29 mouse cellular contexts compared by ENCODE assay signal in genomic region chr6:71471830-71472520, GRCm38 (mm10). TPM values are rescaled to one million over a fixed set of nuclear protein-coding genes. Genes with fewer than 3 reads are reported as not detected.
A peak's percentile ranks its signal among the peaks of the same experiment; 100 is the strongest.
DNase-seq lines count a peak whose midpoint lies in the region; ATAC-seq and TF ChIP-seq lines count a peak whose summit lies in the region.
"Had no signal": no experiment of that assay in that cellular context is flagged by ENCODE, and none has a peak within 500 bp of the region (broad histone marks: within the 10 kb centered on the region; RNA-seq: fewer than 3 reads in every experiment).

No protein-coding gene starts in this region.

- H3K4me2 ChIP-seq in intestine, embryonic 14.5 days (ENCODE audit: low read length) = no peak overlapping the region
- H3K4me2 ChIP-seq in intestine, postnatal 0 days (replicated peaks; ENCODE audit: low read depth) = no peak overlapping the region
- H3K4me2 ChIP-seq in intestine, embryonic 15.5 days (replicated peaks) = no peak overlapping the region
- H3K4me2 ChIP-seq in stomach, embryonic 14.5 days (replicated peaks; ENCODE audit: low read depth, low read length) = no peak overlapping the region
- no peak overlapping the region for H3K4me2 ChIP-seq in stomach, embryonic 16.5 days (ENCODE audit: low read depth, low read length)
- H3K4me2 ChIP-seq: embryonic facial prominence, embryonic 13.5 days; embryonic facial prominence, embryonic 15.5 days; forebrain, embryonic 12.5 days had no signal

- no peak overlapping the region for H3K4me3 ChIP-seq in intestine, embryonic 14.5 days (ENCODE audit: low read depth, low read length)
- H3K4me3 ChIP-seq in intestine, postnatal 0 days (ENCODE audit: low read depth, low read length) = no peak overlapping the region
- H3K4me3 ChIP-seq in intestine, embryonic 15.5 days (replicated peaks) = no peak overlapping the region
- no peak overlapping the region for H3K4me3 ChIP-seq in stomach, embryonic 14.5 days (ENCODE audit: low read depth, low read length)
- H3K4me3 ChIP-seq in stomach, embryonic 16.5 days (replicated peaks; ENCODE audit: low read length) = no peak overlapping the region
- H3K4me3 ChIP-seq: embryonic facial prominence, embryonic 13.5 days; embryonic facial prominence, embryonic 15.5 days; erythroblast, embryonic 14.5 days; forebrain, embryonic 10.5 days; forebrain, embryonic 12.5 days had no signal

- WGBS in intestine, embryonic 14.5 days = 70% methylated on average over 4 of the region's 4 CpGs
- WGBS in intestine, postnatal 0 days = 50% methylated on average over 4 of the region's 4 CpGs
- 66% methylated on average over 4 of the region's 4 CpGs for WGBS in intestine, embryonic 15.5 days
- 69% methylated on average over 4 of the region's 4 CpGs for WGBS in stomach, embryonic 14.5 days
- WGBS in stomach, embryonic 16.5 days = 75% methylated on average over 4 of the region's 4 CpGs

- DNase-seq in intestine, embryonic 14.5 days (ENCODE audit: low spot score) = no peak
- no peak for DNase-seq in left cerebral cortex, adult 8-10 months (ENCODE audit: low spot score in 2 of 2)
- DNase-seq in cerebellum, adult 8-10 months = no peak
- no peak for DNase-seq in adrenal gland, postnatal 4 days (ENCODE audit: low spot score in 2 of 2)
- DNase-seq: adrenal gland, adult 8-10 months; adrenal gland, postnatal 14 days; adrenal gland, postnatal 36 days; B cell, adult 2 months; cerebellum, adult 11 months; cerebellum, adult 18-20 months; cerebellum, adult 9-10 months; cerebellum, postnatal 10 days; cerebellum, postnatal 25 days had no signal

- H3K9ac ChIP-seq in intestine, embryonic 14.5 days (ENCODE audit: low read length) = no peak overlapping the region
- H3K9ac ChIP-seq in intestine, postnatal 0 days (ENCODE audit: low read depth, low read length) = no peak overlapping the region
- H3K9ac ChIP-seq in intestine, embryonic 15.5 days = no peak overlapping the region
- no peak overlapping the region for H3K9ac ChIP-seq in stomach, embryonic 14.5 days (replicated peaks; ENCODE audit: low read depth, low read length)
- no peak overlapping the region for H3K9ac ChIP-seq in stomach, embryonic 16.5 days (ENCODE audit: low read length)
- H3K9ac ChIP-seq: embryonic facial prominence, embryonic 13.5 days; embryonic facial prominence, embryonic 15.5 days; forebrain, embryonic 12.5 days had no signal

- H3K27me3 ChIP-seq in intestine, embryonic 14.5 days (replicated peaks; ENCODE audit: control insufficient read depth, insufficient read depth, low read length) = no peaks in the 10 kb centered on the region
- no peaks in the 10 kb centered on the region for H3K27me3 ChIP-seq in intestine, postnatal 0 days (replicated peaks; ENCODE audit: control insufficient read depth, insufficient read depth, low read length)
- no peaks in the 10 kb centered on the region for H3K27me3 ChIP-seq in intestine, embryonic 15.5 days (replicated peaks)
- H3K27me3 ChIP-seq in stomach, embryonic 14.5 days (ENCODE audit: control insufficient read depth, insufficient read depth, low read length) = no peaks in the 10 kb centered on the region
- no peaks in the 10 kb centered on the region for H3K27me3 ChIP-seq in stomach, embryonic 16.5 days (ENCODE audit: control insufficient read depth, insufficient read depth, low read length)
- H3K27me3 ChIP-seq: CH12.LX; embryonic facial prominence, embryonic 13.5 days; embryonic facial prominence, embryonic 15.5 days; forebrain, embryonic 12.5 days; Patski had no signal

- no peak overlapping the region for H3K27ac ChIP-seq in intestine, embryonic 14.5 days (ENCODE audit: low read depth)
- H3K27ac ChIP-seq in intestine, postnatal 0 days (ENCODE audit: low read depth, low read length) = no peak overlapping the region
- H3K27ac ChIP-seq in intestine, embryonic 15.5 days = no peak overlapping the region
- H3K27ac ChIP-seq in stomach, embryonic 14.5 days (ENCODE audit: low read length) = no peak overlapping the region
- H3K27ac ChIP-seq in stomach, embryonic 16.5 days (ENCODE audit: low read length) = no peak overlapping the region
- H3K27ac ChIP-seq: embryonic facial prominence, embryonic 13.5 days; embryonic facial prominence, embryonic 15.5 days; forebrain, embryonic 10.5 days; forebrain, embryonic 12.5 days had no signal

- no peaks in the 10 kb centered on the region for H3K36me3 ChIP-seq in intestine, embryonic 14.5 days (ENCODE audit: control insufficient read depth, insufficient read depth, low read length)
- H3K36me3 ChIP-seq in intestine, postnatal 0 days (ENCODE audit: control insufficient read depth, insufficient read depth) = no peaks in the 10 kb centered on the region
- no peaks in the 10 kb centered on the region for H3K36me3 ChIP-seq in intestine, embryonic 15.5 days
- no peaks in the 10 kb centered on the region for H3K36me3 ChIP-seq in stomach, embryonic 14.5 days (ENCODE audit: control insufficient read depth, insufficient read depth, low read length)
- H3K36me3 ChIP-seq in stomach, embryonic 16.5 days (ENCODE audit: control insufficient read depth, insufficient read depth, low read length) = no peaks in the 10 kb centered on the region
- H3K36me3 ChIP-seq: embryonic facial prominence, embryonic 13.5 days; embryonic facial prominence, embryonic 15.5 days; forebrain, embryonic 10.5 days; forebrain, embryonic 12.5 days; G1E had no signal

- H3K9me3 ChIP-seq in intestine, embryonic 14.5 days (ENCODE audit: control insufficient read depth, low read length) = no peaks in the 10 kb centered on the region
- no peaks in the 10 kb centered on the region for H3K9me3 ChIP-seq in intestine, postnatal 0 days (ENCODE audit: control insufficient read depth)
- no peaks in the 10 kb centered on the region for H3K9me3 ChIP-seq in intestine, embryonic 15.5 days
- no peaks in the 10 kb centered on the region for H3K9me3 ChIP-seq in stomach, embryonic 14.5 days (ENCODE audit: control insufficient read depth, low read depth, low read length)
- no peaks in the 10 kb centered on the region for H3K9me3 ChIP-seq in stomach, embryonic 16.5 days (replicated peaks; ENCODE audit: control insufficient read depth, low read length)
- H3K9me3 ChIP-seq: embryonic facial prominence, embryonic 13.5 days; embryonic facial prominence, embryonic 15.5 days; forebrain, embryonic 10.5 days; forebrain, embryonic 12.5 days; G1E had no signal

- H3K4me1 ChIP-seq in intestine, embryonic 14.5 days (replicated peaks; ENCODE audit: control insufficient read depth, insufficient read depth, low read length) = no peaks in the 10 kb centered on the region
- H3K4me1 ChIP-seq in intestine, postnatal 0 days (replicated peaks; ENCODE audit: control insufficient read depth, insufficient read depth, low read length) = 0 out of 2 replicates have a peak, but pooled peaks cover 6% of the 10 kb centered on the region
- H3K4me1 ChIP-seq in intestine, embryonic 15.5 days (replicated peaks) = no peaks in the 10 kb centered on the region; the same call in 1 of the 2 replicates
- no peaks in the 10 kb centered on the region for H3K4me1 ChIP-seq in stomach, embryonic 14.5 days (ENCODE audit: control insufficient read depth, insufficient read depth, low read length)
- H3K4me1 ChIP-seq in stomach, embryonic 16.5 days (ENCODE audit: control insufficient read depth, insufficient read depth, low read length) = no peaks in the 10 kb centered on the region
- H3K4me1 ChIP-seq: embryonic facial prominence, embryonic 13.5 days; embryonic facial prominence, embryonic 15.5 days; forebrain, embryonic 10.5 days; forebrain, embryonic 12.5 days had no signal

- ATAC-seq in intestine, embryonic 14.5 days (replicated peaks; ENCODE audit: low FRiP score, low TSS enrichment, low read depth) = peak; percentile 60; the same call in 1 of the 2 replicates
- ATAC-seq in intestine, postnatal 0 days = no peak
- peak; percentile 72 for ATAC-seq in intestine, embryonic 15.5 days
- ATAC-seq in stomach, embryonic 14.5 days (ENCODE audit: insufficient number of reproducible peaks, insufficient read depth, low FRiP score, low read depth) = peak; percentile 76; the same call in 1 of the 2 replicates
- peak; percentile 77; the same call in 1 of the 2 replicates for ATAC-seq in stomach, embryonic 16.5 days (ENCODE audit: insufficient read depth, low FRiP score)
- ATAC-seq: activated CD4-positive, CD25-positive, alpha-beta regulatory T cell, adult 4 months; CD4-positive, CD25-positive, alpha-beta regulatory T cell, adult 4 months; forebrain, embryonic 14.5 days; forebrain, embryonic 16.5 days; Patski had no signal

- no peak for TF ChIP-seq CTCF in intestine, postnatal 0 days (IDR thresholded peaks at IDR 0.05; ENCODE audit: low read depth)

RNA-seq across cellular contexts. Expression of gene Rnf103, which starts 21.7 kb away (rescaled TPM):
- polyA plus RNA-seq in intestine, embryonic 14.5 days (2014; fragmentation: Nextera tagmentation; extraction: Ambion mirVana) = 26.8 and 29.7 TPM in 2 replicates
- polyA plus RNA-seq in intestine, postnatal 0 days (2015; fragmentation: Nextera tagmentation; extraction: Ambion mirVana) = 44.2 and 45.3 TPM in 2 replicates
- 27.9 and 29.9 TPM in 2 replicates for polyA plus RNA-seq in intestine, embryonic 15.5 days (2015; fragmentation: Nextera tagmentation; extraction: Ambion mirVana)
- 21.7 and 27.3 TPM in 2 replicates for polyA plus RNA-seq in stomach, embryonic 14.5 days (2014; fragmentation: Nextera tagmentation; extraction: Ambion mirVana)
- polyA plus RNA-seq in stomach, embryonic 16.5 days (2015; fragmentation: Nextera tagmentation; extraction: Ambion mirVana) = 8.1 and 9.2 TPM in 2 replicates
- total RNA-seq in left cerebral cortex, adult 8-10 months (2022) = 10 to 100 TPM; 52.4 to 53.7 (median 53.5) TPM
- total RNA-seq in adrenal gland, postnatal 4 days (2021) = 10 to 100 TPM; 38.9 to 39.1 TPM

RNA-seq across cellular contexts. Expression of gene Rmnd5a, which starts 31.5 kb away (rescaled TPM):
- polyA plus RNA-seq in intestine, embryonic 14.5 days (2014; fragmentation: Nextera tagmentation; extraction: Ambion mirVana) = 9.0 and 10.0 TPM in 2 replicates
- polyA plus RNA-seq in intestine, postnatal 0 days (2015; fragmentation: Nextera tagmentation; extraction: Ambion mirVana) = 12.2 and 12.8 TPM in 2 replicates
- 13.9 and 16.0 TPM in 2 replicates for polyA plus RNA-seq in intestine, embryonic 15.5 days (2015; fragmentation: Nextera tagmentation; extraction: Ambion mirVana)
- 8.3 and 10.4 TPM in 2 replicates for polyA plus RNA-seq in stomach, embryonic 14.5 days (2014; fragmentation: Nextera tagmentation; extraction: Ambion mirVana)
- polyA plus RNA-seq in stomach, embryonic 16.5 days (2015; fragmentation: Nextera tagmentation; extraction: Ambion mirVana) = 9.5 and 10.1 TPM in 2 replicates
- 100 to 1,000 TPM in 2 of 4 experiments, 10 to 100 TPM in 2; 89.3 to 105 (median 98.4) TPM for total RNA-seq in left cerebral cortex, adult 8-10 months (2022)
- 10 to 100 TPM; 75.1 to 81.6 TPM for total RNA-seq in adrenal gland, postnatal 4 days (2021)
